Mouse (Mus musculus) ES-Bruce4 (cell line): Measurements from ENCODE around the gene Kcnj6.

Source experiments
- CTCF ChIP-seq: IDR thresholded peaks from one replicate; pipeline ENCODE4 v1.8.1; 2011; ENCODE audit warnings: low read depth, low read length
- EP300 ChIP-seq: IDR thresholded peaks from 2 replicates; pipeline ENCODE4 v1.6.1; 2011; ENCODE audit warnings: low read depth, low read length; ENCODE audit not compliant: insufficient read depth
- POLR2A ChIP-seq: IDR thresholded peaks from one replicate; pipeline ENCODE4 v1.8.1; 2011; ENCODE audit warnings: low read length; ENCODE audit not compliant: insufficient read depth

GRCm38 (mm10) chr16:94793041-94793440, 204.5 kb downstream of the Kcnj6 start:
- no peak for TF ChIP-seq CTCF
- TF ChIP-seq EP300: no peak
- TF ChIP-seq POLR2A: no peak
